Mouse (Mus musculus) MEL (cell line): ENCODE data around the gene Btla. TPM values are rescaled to one million over a fixed set of nuclear protein-coding genes. Genes with fewer than 3 reads are reported as not detected.

Experiments used
- DNase-seq: peaks from one replicate; pipeline ENCODE4 v3.0.0; 2011; ENCODE audit warnings: low read depth, low spot score
- H3K27ac ChIP-seq: 2 replicates; pipeline ENCODE4 v1.5.1; 2012; ENCODE audit warnings: low read depth, mild to moderate bottlenecking, control low read depth, low read length, moderate library complexity; ENCODE audit not compliant: control insufficient read depth
- H3K27me3 ChIP-seq, 2 experiments: fragments of 150-350 bp in 1 of 2; sonication (generic) in 1 of 2; 2 replicates each; pipeline ENCODE4 v1.6.1; 2012; ENCODE audit warnings: low read length in 2 of 2, mild to moderate bottlenecking in 2 of 2, improper control_type of control experiment in 1 of 2, moderate library complexity in 1 of 2; ENCODE audit not compliant: insufficient read depth in 2 of 2, control insufficient read depth in 1 of 2
- H3K36me3 ChIP-seq, 2 experiments: 2 replicates each; pipeline ENCODE4 v1.6.1; 2012 to 2014; ENCODE audit warnings: low read length in 2 of 2, improper control_type of control experiment in 1 of 2, inconsistent platforms in 1 of 2, mild to moderate bottlenecking in 1 of 2; ENCODE audit not compliant: insufficient read depth in 2 of 2, control insufficient read depth in 1 of 2
- H3K4me1 ChIP-seq, 2 experiments: fragments of 150-350 bp in 1 of 2; sonication (generic) in 1 of 2; 2 replicates each; pipeline ENCODE4 v1.6.1; 2012; ENCODE audit warnings: low read length in 2 of 2, improper control_type of control experiment in 1 of 2, mild to moderate bottlenecking in 1 of 2; ENCODE audit not compliant: insufficient read depth in 2 of 2, control insufficient read depth in 1 of 2
- H3K4me3 ChIP-seq, 2 experiments: fragments of 150-350 bp in 1 of 2; sonication (generic) in 1 of 2; 2 replicates each; pipeline ENCODE4 v1.5.1; 2012; ENCODE audit warnings: low read depth in 2 of 2, low read length in 2 of 2, mild to moderate bottlenecking in 2 of 2, moderate library complexity in 2 of 2, control low read depth in 1 of 2, improper control_type of control experiment in 1 of 2; ENCODE audit not compliant: control insufficient read depth in 1 of 2, insufficient read depth in 1 of 2
- H3K79me2 ChIP-seq: 2 replicates; pipeline ENCODE4 v1.6.1; 2012; ENCODE audit warnings: mild to moderate bottlenecking, low read length, moderate library complexity; ENCODE audit not compliant: control insufficient read depth, poor library complexity, insufficient read depth
- H3K9ac ChIP-seq: 2 replicates; pipeline ENCODE4 v1.6.1; 2012; ENCODE audit warnings: low read depth, mild to moderate bottlenecking, control low read depth, low read length, moderate library complexity; ENCODE audit not compliant: control insufficient read depth, poor library complexity, severe bottlenecking
- H3K9me3 ChIP-seq: fragments of 150-350 bp; sonication (generic); replicated peaks from 2 replicates; pipeline ENCODE4 v1.6.1; 2012; ENCODE audit warnings: mild to moderate bottlenecking, low read length, improper control_type of control experiment, moderate library complexity; ENCODE audit not compliant: insufficient read depth
- BHLHE40 ChIP-seq: IDR thresholded peaks from 2 replicates; pipeline ENCODE4 v1.6.1; 2012; ENCODE audit warnings: low read depth, mild to moderate bottlenecking, inconsistent platforms, low read length, improper control_type of control experiment, borderline replicate concordance
- EP300 ChIP-seq, 2 experiments: IDR thresholded peaks; 2 replicates each; pipeline ENCODE4 v1.6.1; 2011; ENCODE audit warnings: improper control_type of control experiment in 2 of 2, low read length in 2 of 2, low read depth in 1 of 2, mild to moderate bottlenecking in 1 of 2
- GABPA ChIP-seq: IDR thresholded peaks from 2 replicates; pipeline ENCODE4 v1.6.1; 2012; ENCODE audit warnings: low read depth, mild to moderate bottlenecking, inconsistent platforms, low read length, improper control_type of control experiment, moderate library complexity
- GATA1 ChIP-seq: IDR thresholded peaks from 2 replicates; pipeline ENCODE4 v1.6.1; 2011; ENCODE audit warnings: low read depth, low read length, improper control_type of control experiment
- JUND ChIP-seq: IDR thresholded peaks from 2 replicates; pipeline ENCODE4 v1.6.1; 2011; ENCODE audit warnings: low read depth, mild to moderate bottlenecking, improper control_type of control experiment, low read length
- KAT2A ChIP-seq: conservative IDR thresholded peaks from 2 replicates; pipeline ENCODE4 v1.6.1; 2012; ENCODE audit warnings: low read depth, low read length, improper control_type of control experiment, inconsistent platforms
- MAZ ChIP-seq: IDR thresholded peaks from 2 replicates; pipeline ENCODE4 v1.6.1; 2012; ENCODE audit warnings: low read depth, mild to moderate bottlenecking, inconsistent platforms, low read length, improper control_type of control experiment
- MXI1 ChIP-seq: IDR thresholded peaks from 2 replicates; pipeline ENCODE4 v1.6.1; 2011; ENCODE audit warnings: mild to moderate bottlenecking, low read depth, low read length, improper control_type of control experiment
- MYB ChIP-seq: IDR thresholded peaks from 2 replicates; pipeline ENCODE4 v1.6.1; 2011; ENCODE audit warnings: mild to moderate bottlenecking, low read depth, low read length, improper control_type of control experiment
- NELFE ChIP-seq: IDR thresholded peaks from 2 replicates; pipeline ENCODE4 v1.6.1; 2011; ENCODE audit warnings: low read depth, low read length, improper control_type of control experiment
- POLR2AphosphoS2 ChIP-seq: IDR thresholded peaks from 2 replicates; pipeline ENCODE4 v1.6.1; 2011; ENCODE audit warnings: low read length, improper control_type of control experiment
- POLR2AphosphoS5 ChIP-seq: IDR thresholded peaks from 2 replicates; pipeline ENCODE4 v1.6.1; 2012; ENCODE audit warnings: low read depth, borderline replicate concordance, mild to moderate bottlenecking, inconsistent platforms, low read length, moderate library complexity, mixed read lengths
- RAD21 ChIP-seq: IDR thresholded peaks from 2 replicates; pipeline ENCODE4 v1.6.1; 2011; ENCODE audit warnings: mild to moderate bottlenecking, low read depth, low read length, improper control_type of control experiment
- TAL1 ChIP-seq: IDR thresholded peaks from 2 replicates; pipeline ENCODE4 v1.6.1; 2012; ENCODE audit warnings: mild to moderate bottlenecking, inconsistent platforms, low read length, moderate library complexity, mixed read lengths
- UBTF ChIP-seq: IDR thresholded peaks from 2 replicates; pipeline ENCODE4 v1.6.1; 2012; ENCODE audit warnings: low read depth, mild to moderate bottlenecking, inconsistent platforms, low read length, improper control_type of control experiment, moderate library complexity, borderline replicate concordance; ENCODE audit not compliant: insufficient read depth
- ZC3H11A ChIP-seq: IDR thresholded peaks from 2 replicates; pipeline ENCODE4 v1.6.1; 2012; ENCODE audit warnings: low read depth, mild to moderate bottlenecking, inconsistent platforms, low read length, improper control_type of control experiment
- polyA plus RNA-seq, 2 experiments: library from polyadenylated mRNA; stranded (reverse) in 1 of 2; unstranded in 1 of 2; fragments of >175 nt in 1 of 2; fragments of >200 nt in 1 of 2; gene quantifications; 2 replicates each; pipeline versions ENCODE4 v1.2.1 to v1.2.4; 2012; ENCODE audit warnings: low replicate concordance in 2 of 2, low read depth in 1 of 2; ENCODE audit not compliant: insufficient read length in 2 of 2, insufficient read depth in 1 of 2, missing spikeins in 1 of 2
- total RNA-seq: library from RNA; depleted of rRNA; stranded (reverse); fragments of 300-350 nt; gene quantifications from 2 replicates; pipeline ENCODE4 v1.2.3, GENCODE M21; 2012

Btla gene
- total and polyA plus RNA-seq, 3 experiments = not detected

DNA sequence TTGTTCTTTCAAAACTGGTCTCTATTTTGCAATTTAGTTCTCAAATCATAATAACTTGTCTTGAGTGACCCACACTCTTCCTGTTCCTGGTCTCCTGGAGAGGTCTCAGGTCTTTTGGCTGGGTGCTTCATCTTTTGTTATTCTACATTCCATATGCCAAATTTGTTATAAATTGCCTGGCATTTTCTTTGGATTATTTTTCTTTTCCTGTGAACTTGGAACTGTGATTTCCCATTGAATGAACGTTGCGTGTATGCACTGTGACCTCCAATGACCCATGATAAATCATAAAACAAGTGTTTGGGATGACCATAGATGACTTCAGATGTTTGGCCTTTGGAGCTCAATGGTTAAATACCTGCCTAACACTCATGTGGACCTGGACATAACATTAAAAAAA lies 25.6 kb downstream of the Btla start:
- no peak for DNase-seq

DNA sequence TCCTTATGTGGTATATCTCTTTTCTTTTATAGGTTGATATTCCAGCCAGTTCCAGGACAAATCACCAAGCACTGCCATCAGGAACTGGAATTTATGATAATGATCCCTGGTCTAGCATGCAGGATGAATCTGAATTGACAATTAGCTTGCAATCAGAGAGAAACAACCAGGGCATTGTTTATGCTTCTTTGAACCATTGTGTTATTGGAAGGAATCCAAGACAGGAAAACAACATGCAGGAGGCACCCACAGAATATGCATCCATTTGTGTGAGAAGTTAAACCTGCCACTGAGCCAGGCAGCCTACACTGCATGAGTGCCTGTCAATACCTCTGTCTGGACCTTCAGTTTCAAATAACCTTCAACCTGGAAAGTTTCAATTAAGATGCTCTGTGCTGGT lies 26.2 kb downstream of the Btla start:
- TF ChIP-seq RAD21 = no peak
- no peak for TF ChIP-seq MAZ
- TF ChIP-seq EP300 (IDR thresholded peaks at IDR 0.05; ENCODE audit: low read depth in 1 of 2, low read length in 2 of 2) = no peak
- no peak for TF ChIP-seq GATA1
- no peak for TF ChIP-seq ZC3H11A
- TF ChIP-seq TAL1 = no peak
- TF ChIP-seq NELFE = no peak
- TF ChIP-seq GABPA = no peak
- no peak for TF ChIP-seq MXI1
- TF ChIP-seq MYB = no peak
- no peak for TF ChIP-seq BHLHE40
- TF ChIP-seq POLR2AphosphoS5 = no peak
- no peak overlapping the region for H3K9ac ChIP-seq
- H3K4me3 ChIP-seq = no peak overlapping the region
- H3K79me2 ChIP-seq = no peaks in the 10 kb centered on the region
- no peak overlapping the region for H3K27ac ChIP-seq
- H3K36me3 ChIP-seq = no peaks in the 10 kb centered on the region
- no peak for DNase-seq
- no peaks in the 10 kb centered on the region for H3K27me3 ChIP-seq
- H3K9me3 ChIP-seq = no peaks in the 10 kb centered on the region
- no peaks in the 10 kb centered on the region for H3K4me1 ChIP-seq

More for the DNA sequence above, 25.6 kb downstream of the Btla start:
- TF ChIP-seq UBTF (no peak), GABPA (no peak), POLR2AphosphoS2 (no peak), ZC3H11A (no peak), KAT2A (no peak), JUND (no peak), BHLHE40 (no peak), TAL1 (no peak), EP300 (IDR thresholded peaks at IDR 0.05; ENCODE audit: low read depth in 1 of 2, low read length in 2 of 2) (no peak)
- TF ChIP-seq, all 39 proteins: peak for 0
- H3K27me3 ChIP-seq = no peaks in the 10 kb centered on the region
- no peak overlapping the region for H3K9ac ChIP-seq
- no peaks in the 10 kb centered on the region for H3K4me1 ChIP-seq
- H3K4me3 ChIP-seq = no peak overlapping the region
- no peaks in the 10 kb centered on the region for H3K79me2 ChIP-seq
- no peak overlapping the region for H3K27ac ChIP-seq
- no peaks in the 10 kb centered on the region for H3K9me3 ChIP-seq
- no peaks in the 10 kb centered on the region for H3K36me3 ChIP-seq
